Mouse (Mus musculus): ENCODE results near the gene Gm17387. TPM values are rescaled to one million over a fixed set of nuclear protein-coding genes. Genes with fewer than 3 reads are reported as not detected.

Gene Gm17387
- total and polyA plus RNA-seq, 3 experiments, result not detected

DNA sequence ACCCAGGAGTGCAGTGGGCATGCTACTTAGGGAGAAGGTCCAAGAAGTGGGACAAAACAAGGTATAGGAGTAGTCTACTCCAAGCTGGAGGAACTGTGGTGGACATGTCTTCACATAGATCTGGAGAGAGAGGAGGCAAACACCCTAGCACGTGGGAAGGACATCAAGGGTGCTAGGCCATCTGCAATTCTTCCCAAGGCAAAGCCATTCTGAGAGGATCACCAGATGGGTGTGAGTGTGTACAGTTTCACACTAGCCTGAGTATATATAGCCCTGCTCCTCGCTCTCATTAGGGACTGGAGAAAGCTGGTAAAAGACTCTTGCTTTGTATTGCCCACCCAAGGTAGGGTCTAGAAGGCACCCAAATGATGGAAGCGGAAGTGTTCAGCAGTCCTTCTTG lies 34.4 kb downstream of the Gm17387 start:
- TF ChIP-seq NRF1 (IDR thresholded peaks at IDR 0.05; ENCODE audit: insufficient read depth, low read depth, low read length, poor library complexity, severe bottlenecking) (no peak), POLR2AphosphoS5 (IDR thresholded peaks at IDR 0.05; ENCODE audit: borderline replicate concordance, low read depth, low read length) (no peak), MAX (IDR thresholded peaks at IDR 0.05; ENCODE audit: low read length) (no peak), EP300 (IDR thresholded peaks at IDR 0.05; ENCODE audit: low read depth in 1 of 2, low read length in 2 of 2) (no peak), CHD2 (IDR thresholded peaks at IDR 0.05; ENCODE audit: low read length) (no peak), MEF2A (IDR thresholded peaks at IDR 0.05; ENCODE audit: extremely low read depth, insufficient replicate concordance, low read depth, low read length, poor library complexity, severe bottlenecking) (no peak), GATA1 (IDR thresholded peaks at IDR 0.05; ENCODE audit: low read depth, low read length) (no peak), JUND (IDR thresholded peaks at IDR 0.05; ENCODE audit: low read depth, low read length) (no peak), ETS1 (IDR thresholded peaks at IDR 0.05; ENCODE audit: low read depth, low read length) (no peak), USF2 (IDR thresholded peaks at IDR 0.05; ENCODE audit: borderline replicate concordance in 1 of 2, insufficient read depth in 1 of 2, low read depth in 1 of 2, low read length in 2 of 2) (no peak), TBP (IDR thresholded peaks at IDR 0.05; ENCODE audit: low read depth, low read length) (no peak), MYB (IDR thresholded peaks at IDR 0.05; ENCODE audit: low read depth, low read length) (no peak), ZKSCAN1 (IDR thresholded peaks at IDR 0.05; ENCODE audit: low read depth, low read length) (no peak), RCOR1 (IDR thresholded peaks at IDR 0.05; ENCODE audit: low read depth, low read length) (no peak), POLR2AphosphoS2 (IDR thresholded peaks at IDR 0.05; ENCODE audit: low read length) (no peak), MAFK (IDR thresholded peaks at IDR 0.05; ENCODE audit: borderline replicate concordance, low read depth, low read length) (no peak), GABPA (IDR thresholded peaks at IDR 0.05; ENCODE audit: low read depth, low read length) (no peak), POLR2A (IDR thresholded peaks at IDR 0.05; ENCODE audit: control insufficient read depth in 1 of 2, insufficient read depth in 1 of 2, low read depth in 1 of 2, low read length in 2 of 2, poor library complexity in 1 of 2) (no peak), ZMIZ1 (IDR thresholded peaks at IDR 0.05; ENCODE audit: low read depth, low read length) (no peak), RAD21 (IDR thresholded peaks at IDR 0.05; ENCODE audit: low read depth, low read length) (no peak)
- no peak overlapping the region for H3K9ac ChIP-seq (ENCODE audit: control insufficient read depth, low read depth, low read length, poor library complexity, severe bottlenecking)
- no peaks in the 10 kb centered on the region for H3K4me1 ChIP-seq (ENCODE audit: control insufficient read depth in 1 of 2, insufficient read depth in 2 of 2, low read length in 2 of 2)
- no peaks in the 10 kb centered on the region for H3K79me2 ChIP-seq (ENCODE audit: control insufficient read depth, insufficient read depth, low read length, poor library complexity)
- no peak overlapping the region for H3K27ac ChIP-seq (ENCODE audit: control insufficient read depth, low read depth, low read length)
- H3K36me3 ChIP-seq (ENCODE audit: control insufficient read depth in 1 of 2, insufficient read depth in 2 of 2, low read length in 2 of 2), result no peaks in the 10 kb centered on the region
- H3K9me3 ChIP-seq (replicated peaks; ENCODE audit: insufficient read depth, low read length), result no peaks in the 10 kb centered on the region
- DNase-seq (ENCODE audit: low read depth, low spot score), result no peak
- no peak overlapping the region for H3K4me3 ChIP-seq (ENCODE audit: control insufficient read depth in 1 of 2, insufficient read depth in 1 of 2, low read depth in 2 of 2, low read length in 2 of 2)
- peaks cover 10 to 19% of the 10 kb centered on the region in 2 experiments for H3K27me3 ChIP-seq (ENCODE audit: control insufficient read depth in 1 of 2, insufficient read depth in 2 of 2, low read length in 2 of 2)

DNA sequence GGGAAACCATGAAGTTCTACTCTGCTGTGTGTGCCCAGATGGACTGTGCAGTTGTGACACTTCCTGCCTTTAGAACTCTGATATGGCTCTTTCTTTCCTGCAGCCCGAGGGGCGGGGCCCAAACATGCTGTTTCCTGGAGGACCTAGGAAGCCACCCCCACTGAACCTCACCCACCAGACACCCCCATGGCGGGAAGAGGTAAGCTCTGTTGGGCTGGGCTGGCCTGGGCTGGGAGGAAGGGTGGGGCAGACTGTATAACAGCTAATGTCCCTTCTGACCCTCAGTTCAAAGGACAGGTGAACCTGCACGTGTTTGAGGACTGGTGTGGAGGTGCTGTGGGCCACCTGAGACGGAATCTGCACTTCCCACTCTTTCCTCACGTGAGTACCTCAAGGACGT lies 35.2 kb downstream of the Gm17387 start:
- Histone ChIP-seq H3K4me1 (ENCODE audit: control insufficient read depth in 1 of 2, insufficient read depth in 2 of 2, low read length in 2 of 2) (no peaks in the 10 kb centered on the region), H3K27me3 (ENCODE audit: control insufficient read depth in 1 of 2, insufficient read depth in 2 of 2, low read length in 2 of 2) (peaks cover 10 to 17% of the 10 kb centered on the region in 2 experiments), H3K9me3 (replicated peaks; ENCODE audit: insufficient read depth, low read length) (no peaks in the 10 kb centered on the region), H3K4me3 (ENCODE audit: control insufficient read depth in 1 of 2, insufficient read depth in 1 of 2, low read depth in 2 of 2, low read length in 2 of 2) (no peak overlapping the region), H3K36me3 (ENCODE audit: control insufficient read depth in 1 of 2, insufficient read depth in 2 of 2, low read length in 2 of 2) (no peaks in the 10 kb centered on the region), H3K79me2 (ENCODE audit: control insufficient read depth, insufficient read depth, low read length, poor library complexity) (no peaks in the 10 kb centered on the region), H3K9ac (ENCODE audit: control insufficient read depth, low read depth, low read length, poor library complexity, severe bottlenecking) (no peak overlapping the region), H3K27ac (ENCODE audit: control insufficient read depth, low read depth, low read length) (no peak overlapping the region)
- no peak for DNase-seq (ENCODE audit: low read depth, low spot score)
- TF ChIP-seq ELF1 (IDR thresholded peaks at IDR 0.05; ENCODE audit: low read depth, low read length) (no peak), TCF12 (IDR thresholded peaks at IDR 0.05; ENCODE audit: low read depth, low read length) (no peak)
